Mouse (Mus musculus) hindbrain, embryonic 14.5 days (tissue): ENCODE data around the gene Eda. TPM values are rescaled to one million over a fixed set of nuclear protein-coding genes. Genes with fewer than 3 reads are reported as not detected.
A peak's percentile ranks its signal among the peaks of the same experiment; 100 is the strongest.

Experiments used
- ATAC-seq: fragments of 200-750 bp; cut with Nextera tagmentation; 2 replicates; pipeline ENCODE4 v1.8.0; 2017; ENCODE audit warnings: moderate number of reproducible peaks, mild to moderate bottlenecking, moderate TSS enrichment, moderate library complexity; ENCODE audit not compliant: low FRiP score
- DNase-seq: peaks from one replicate; pipeline ENCODE4 v3.0.0-alpha.2; 2015; ENCODE audit warnings: low spot score
- H3K27ac ChIP-seq: fragments of 300-500 bp; sonication (generic); 2 replicates; pipeline ENCODE4 v1.5.1; 2014; ENCODE audit warnings: mild to moderate bottlenecking, moderate library complexity
- H3K27me3 ChIP-seq: fragments of 300-500 bp; sonication (generic); 2 replicates; pipeline ENCODE4 v1.6.1; 2014; ENCODE audit warnings: mild to moderate bottlenecking, low read length, mixed read lengths; ENCODE audit not compliant: control insufficient read depth, insufficient read depth
- H3K36me3 ChIP-seq: fragments of 300-500 bp; sonication (generic); replicated peaks from 2 replicates; pipeline ENCODE4 v1.6.1; 2014; ENCODE audit not compliant: control insufficient read depth, insufficient read depth
- H3K4me1 ChIP-seq: fragments of 300-500 bp; sonication (generic); replicated peaks from 2 replicates; pipeline ENCODE4 v1.6.1; 2014; ENCODE audit warnings: antibody characterized with exemption, low read length, mixed read lengths; ENCODE audit not compliant: control insufficient read depth, insufficient read depth
- H3K4me2 ChIP-seq: fragments of 300-500 bp; sonication (generic); replicated peaks from 2 replicates; pipeline ENCODE4 v1.6.1; 2014; ENCODE audit warnings: mild to moderate bottlenecking, moderate library complexity
- H3K4me3 ChIP-seq: fragments of 300-500 bp; sonication (generic); replicated peaks from 2 replicates; pipeline ENCODE4 v1.5.1; 2014; ENCODE audit warnings: mild to moderate bottlenecking, low read length
- H3K9ac ChIP-seq: fragments of 300-500 bp; sonication (generic); 2 replicates; pipeline ENCODE4 v1.6.1; 2014
- H3K9me3 ChIP-seq: fragments of 300-500 bp; sonication (generic); 2 replicates; pipeline ENCODE4 v1.6.1; 2016; ENCODE audit warnings: low read length; ENCODE audit not compliant: control insufficient read depth
- WGBS: fragments of 180-500 bp; shearing (Covaris S2); extraction: QIAGEN DNeasy Blood & Tissue Kit; methylation state at CpG from one replicate; pipeline ENCODE4 v1.1.7; 2014; 5-methylcytosine and 5-hydroxymethylcytosine counted together
- polyA plus RNA-seq: library from polyadenylated mRNA; unstranded; fragments of >200 nt; fragmentation: Nextera tagmentation; extraction: Ambion mirVana; gene quantifications from 2 replicates; pipeline ENCODE4 v1.2.1, GENCODE M21; 2014

The Eda gene
- 2.9 and 3.0 TPM in 2 replicates for polyA plus RNA-seq

GRCm38 (mm10) chrX:99975250-99975984 is at the start of gene Eda:
Gene Eda, plus strand, starts transcription at chrX:99975606.
- peak within 1 kb of the TSS; percentile 60 for H3K9ac ChIP-seq
- H3K4me1 ChIP-seq: no peaks in the 10 kb centered on the region
- peak within 1 kb of the TSS; percentile 85 for H3K4me2 ChIP-seq
- no peaks in the 10 kb centered on the region for H3K9me3 ChIP-seq
- H3K4me3 ChIP-seq: peak within 1 kb of the TSS; percentile 53
- 22% methylated on average over 30 of the region's 49 CpGs for WGBS
- no peak within 1 kb of the TSS for H3K27ac ChIP-seq
- peak; percentile 97 for ATAC-seq
- peak; percentile 76 for DNase-seq
- H3K36me3 ChIP-seq: no peaks in the 10 kb centered on the region
- peaks cover 32% of the 10 kb centered on the region; the same call in 1 of the 2 replicates for H3K27me3 ChIP-seq

GRCm38 (mm10) chrX:99961002-99961401 is 14.4 kb upstream of the Eda start:
- no peak for ATAC-seq
- no peak for DNase-seq
- WGBS: 84% methylated on average over 4 of the region's 4 CpGs
- no peaks in the 10 kb centered on the region for H3K4me1 ChIP-seq
- H3K27ac ChIP-seq: no peak overlapping the region
- no peak overlapping the region for H3K4me2 ChIP-seq
- no peaks in the 10 kb centered on the region for H3K36me3 ChIP-seq
- 0 out of 2 replicates have a peak, but pooled peaks cover 3% of the 10 kb centered on the region for H3K27me3 ChIP-seq
- H3K9me3 ChIP-seq: no peaks in the 10 kb centered on the region
- H3K4me3 ChIP-seq: no peak overlapping the region
- H3K9ac ChIP-seq: no peak overlapping the region

DNA sequence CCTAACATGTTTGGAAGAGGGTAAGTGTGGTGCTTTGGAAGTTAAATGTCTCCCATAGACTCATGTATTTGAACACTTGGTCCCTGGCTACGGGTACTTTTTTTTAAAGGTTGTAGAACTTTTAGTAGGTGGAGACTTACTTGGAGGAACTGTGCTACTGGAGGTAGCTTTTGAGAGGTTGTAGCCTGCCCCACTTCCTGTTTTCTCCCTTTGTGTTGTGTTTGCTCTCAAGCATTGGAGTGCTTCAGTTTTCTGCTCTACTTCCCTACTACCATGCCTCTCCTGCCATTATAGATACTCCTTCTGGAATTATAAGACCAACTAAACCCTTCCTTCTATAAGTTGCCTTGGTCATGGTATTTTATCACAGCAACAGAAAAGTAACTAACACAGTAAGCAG is 5.3 kb upstream of the Eda start:
- no peak for DNase-seq
- peaks cover 16% of the 10 kb centered on the region; the same call in 1 of the 2 replicates for H3K27me3 ChIP-seq
- H3K4me2 ChIP-seq: no peak overlapping the region
- no peak overlapping the region for H3K27ac ChIP-seq
- no peaks in the 10 kb centered on the region for H3K9me3 ChIP-seq
- ATAC-seq: no peak
- no peaks in the 10 kb centered on the region for H3K36me3 ChIP-seq
- H3K4me1 ChIP-seq: no peaks in the 10 kb centered on the region
- no peak overlapping the region for H3K4me3 ChIP-seq
- no peak overlapping the region for H3K9ac ChIP-seq
- 96% methylated on average over 1 of the region's 1 CpGs for WGBS

DNA sequence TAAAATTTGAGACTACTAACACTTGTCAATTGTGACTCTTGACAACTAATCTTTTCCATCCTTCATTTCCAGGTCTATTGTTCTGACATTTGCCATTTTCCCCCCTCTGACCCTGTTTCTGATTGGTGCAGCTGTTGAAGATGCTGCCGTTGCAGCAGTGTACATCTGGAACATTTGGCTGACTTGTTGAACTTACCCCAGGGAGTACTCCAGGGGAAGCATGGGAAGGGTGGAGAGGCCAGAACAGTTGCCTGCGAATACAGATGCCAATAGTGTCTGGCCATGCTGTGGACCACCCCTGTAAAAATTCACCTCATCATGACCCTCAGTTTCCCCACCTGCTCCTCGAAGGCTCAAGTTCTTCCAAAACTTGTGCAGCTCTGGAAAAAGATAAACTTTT is 1.0 kb upstream of the Eda start:
- H3K27me3 ChIP-seq: peaks cover 32% of the 10 kb centered on the region; the same call in 1 of the 2 replicates
- no peaks in the 10 kb centered on the region for H3K36me3 ChIP-seq
- H3K4me2 ChIP-seq: 0 out of 2 replicates have a peak overlapping the region, but pooled peaks have one; percentile 85
- H3K27ac ChIP-seq: no peak overlapping the region
- H3K9ac ChIP-seq: no peak overlapping the region
- H3K4me3 ChIP-seq: no peak overlapping the region
- DNase-seq (no peak), ATAC-seq (no peak)
- H3K9me3 ChIP-seq: no peaks in the 10 kb centered on the region
- no peaks in the 10 kb centered on the region for H3K4me1 ChIP-seq
- 41% methylated on average over 3 of the region's 3 CpGs for WGBS

DNA sequence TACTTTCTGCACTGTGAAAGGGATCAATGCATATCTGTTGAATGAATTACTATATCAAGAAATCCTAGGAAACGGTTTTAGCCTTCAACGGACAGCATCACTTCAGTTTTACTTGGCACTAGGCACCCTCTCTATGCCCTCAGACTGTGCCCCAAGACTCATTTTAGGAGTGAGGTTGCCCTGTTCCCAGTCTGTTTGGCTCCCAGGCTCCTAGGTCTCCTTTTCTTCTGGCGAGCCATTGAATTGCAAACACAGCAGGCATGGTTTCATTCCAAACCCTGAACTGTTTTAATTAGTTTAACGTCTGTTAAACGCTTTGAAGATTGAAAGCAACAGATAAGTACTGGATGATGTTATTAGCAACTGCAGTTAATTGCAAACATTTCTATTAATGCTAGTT is 603 bp upstream of the Eda start:
- Histone ChIP-seq H3K4me3 (peak overlapping the region; percentile 53), H3K9me3 (no peaks in the 10 kb centered on the region), H3K9ac (no peak overlapping the region), H3K4me1 (no peaks in the 10 kb centered on the region), H3K27me3 (peaks cover 32% of the 10 kb centered on the region; the same call in 1 of the 2 replicates), H3K4me2 (peak overlapping the region; percentile 85), H3K27ac (no peak overlapping the region), H3K36me3 (no peaks in the 10 kb centered on the region)
- DNase-seq: no peak
- WGBS: 25% methylated on average over 5 of the region's 5 CpGs
- ATAC-seq: 0 out of 2 replicates have a peak, but pooled peaks have one; percentile 7

DNA sequence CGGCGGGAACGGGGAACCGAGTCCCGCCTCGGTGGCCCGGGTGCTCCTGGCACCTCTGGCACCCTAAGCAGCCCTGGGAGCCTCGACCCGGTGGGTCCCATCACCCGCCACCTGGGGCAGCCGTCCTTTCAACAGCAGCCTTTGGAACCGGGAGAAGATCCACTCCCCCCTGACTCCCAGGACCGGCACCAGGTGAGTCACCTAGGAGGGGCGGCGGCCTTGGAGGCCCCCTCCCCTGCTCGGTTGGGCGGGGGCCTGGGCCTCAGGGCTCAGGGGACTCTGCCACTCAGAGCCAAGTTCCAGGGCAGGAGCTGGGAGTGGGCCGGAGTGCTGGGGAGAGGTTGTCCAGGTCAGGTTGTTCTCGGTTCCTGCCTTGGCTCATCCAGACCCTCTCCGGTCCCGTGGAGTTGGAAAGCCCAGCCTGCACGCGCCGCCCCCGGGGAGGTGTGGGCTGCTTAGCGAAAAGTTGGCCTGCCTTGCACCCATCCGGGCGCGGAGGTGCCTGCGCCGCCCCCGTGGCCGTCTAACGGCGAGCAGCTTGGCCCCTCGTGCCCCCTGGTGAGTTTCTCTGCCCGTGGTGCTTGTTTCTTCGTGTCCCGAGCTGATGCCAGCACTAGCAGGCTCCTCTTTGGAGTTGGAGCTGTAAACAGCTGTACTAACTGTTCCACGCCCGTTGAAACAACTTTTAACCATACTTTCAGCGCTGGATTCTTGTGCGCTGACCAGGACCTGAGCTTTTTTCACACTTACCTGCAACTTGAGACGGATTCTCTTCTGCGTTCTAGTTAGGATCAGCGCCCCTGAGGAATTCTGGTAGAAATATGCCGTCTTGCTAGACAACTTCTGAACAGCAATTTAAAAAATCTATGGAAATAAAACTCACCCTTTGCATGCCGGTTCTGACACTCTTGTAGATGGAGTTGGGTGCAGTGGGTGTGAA is 849 bp downstream of the Eda start:
- Histone ChIP-seq H3K27ac (no peak overlapping the region), H3K4me1 (no peaks in the 10 kb centered on the region), H3K4me2 (peak overlapping the region; percentile 85), H3K36me3 (no peaks in the 10 kb centered on the region), H3K4me3 (peak overlapping the region; percentile 53), H3K9ac (peak overlapping the region; percentile 60), H3K9me3 (no peaks in the 10 kb centered on the region), H3K27me3 (peaks cover 32% of the 10 kb centered on the region; the same call in 1 of the 2 replicates)
- no peak for DNase-seq
- 17% methylated on average over 48 of the region's 48 CpGs for WGBS
- ATAC-seq: peak; percentile 38; the same call in 1 of the 2 replicates

- Histone ChIP-seq H3K4me1 (no peaks in the 10 kb centered on the region), H3K4me3 (no peak overlapping the region), H3K9me3 (no peaks in the 10 kb centered on the region), H3K36me3 (no peaks in the 10 kb centered on the region), H3K27me3 (peaks cover 23% of the 10 kb centered on the region; the same call in 1 of the 2 replicates), H3K9ac (no peak overlapping the region), H3K27ac (no peak overlapping the region), H3K4me2 (no peak overlapping the region)
- 70% methylated on average over 2 of the region's 2 CpGs for WGBS
- no peak for ATAC-seq
- DNase-seq: no peak
Observed at GRCm38 (mm10) chrX:99978354-99978753, 2.9 kb downstream of the Eda start.

- no peaks in the 10 kb centered on the region for H3K4me1 ChIP-seq
- 90% methylated on average over 1 of the region's 1 CpGs for WGBS
- H3K27me3 ChIP-seq: no peaks in the 10 kb centered on the region
- no peaks in the 10 kb centered on the region for H3K36me3 ChIP-seq
- DNase-seq (no peak), ATAC-seq (no peak)
- H3K9ac ChIP-seq: no peak overlapping the region
- H3K27ac ChIP-seq: no peak overlapping the region
- H3K4me3 ChIP-seq: no peak overlapping the region
- no peak overlapping the region for H3K4me2 ChIP-seq
- H3K9me3 ChIP-seq: no peaks in the 10 kb centered on the region
Observed at GRCm38 (mm10) chrX:99993434-99993833, 18.0 kb downstream of the Eda start.

DNA sequence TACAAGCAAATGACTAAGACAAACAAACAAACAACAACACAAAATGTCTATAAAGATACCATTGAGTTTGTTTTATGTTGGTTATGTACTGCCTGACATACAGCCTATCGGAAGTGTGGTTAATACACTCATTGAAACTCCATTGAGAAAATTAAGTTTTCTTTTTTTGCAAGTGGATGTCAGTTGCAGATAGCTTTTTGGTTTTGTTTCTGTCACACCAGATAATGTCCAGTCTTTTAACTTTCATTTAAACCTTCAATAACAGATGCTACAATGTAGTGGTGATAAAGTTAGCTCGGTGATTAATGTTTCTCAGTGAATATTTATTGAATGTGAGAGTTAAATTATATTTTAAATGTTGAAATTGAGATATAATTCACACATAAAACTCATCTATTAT is 23.9 kb downstream of the Eda start:
- H3K27me3 ChIP-seq: no peaks in the 10 kb centered on the region
- no peaks in the 10 kb centered on the region for H3K36me3 ChIP-seq
- no peak for DNase-seq
- H3K4me2 ChIP-seq: no peak overlapping the region
- H3K4me3 ChIP-seq: no peak overlapping the region
- 89% methylated on average over 2 of the region's 2 CpGs for WGBS
- no peak for ATAC-seq
- H3K4me1 ChIP-seq: no peaks in the 10 kb centered on the region
- no peaks in the 10 kb centered on the region for H3K9me3 ChIP-seq
- no peak overlapping the region for H3K9ac ChIP-seq
- H3K27ac ChIP-seq: no peak overlapping the region
